Mouse (Mus musculus) gastrocnemius, postnatal 14 days (tissue): ENCODE data around the gene Vmn1r49. TPM values are rescaled to one million over a fixed set of nuclear protein-coding genes. Genes with fewer than 3 reads are reported as not detected.
"Not testable (repeated sequence)": the region's sequence is repeated elsewhere in the genome, so short reads cannot be mapped to it uniquely, and the experiment has no call there.

ENCODE experiments used
- DNase-seq: peaks from one replicate; pipeline ENCODE4 v3.0.0; 2021; ENCODE audit warnings: mixed read lengths
- intact Hi-C: fragments of 180-260 bp; cut with DNase I; formaldehyde crosslinking; loops from one replicate; pipeline ENCODE4 v1.15.1; 2025; ENCODE audit warnings: low total_unique reads
- long read RNA-seq, 2 experiments: library from polyadenylated mRNA; stranded (forward); transcript quantifications; one replicate each; pipeline ENCODE4 v2.0.0; 2021
- total RNA-seq, 2 experiments: library from RNA; stranded (reverse); gene quantifications; 2 replicates each; pipeline ENCODE4 v1.2.3; 2021

The Vmn1r49 gene
- not detected for total RNA-seq
- long read RNA-seq, experiment 1, result 0 reads
- long read RNA-seq, experiment 2, result 0 reads

DNA sequence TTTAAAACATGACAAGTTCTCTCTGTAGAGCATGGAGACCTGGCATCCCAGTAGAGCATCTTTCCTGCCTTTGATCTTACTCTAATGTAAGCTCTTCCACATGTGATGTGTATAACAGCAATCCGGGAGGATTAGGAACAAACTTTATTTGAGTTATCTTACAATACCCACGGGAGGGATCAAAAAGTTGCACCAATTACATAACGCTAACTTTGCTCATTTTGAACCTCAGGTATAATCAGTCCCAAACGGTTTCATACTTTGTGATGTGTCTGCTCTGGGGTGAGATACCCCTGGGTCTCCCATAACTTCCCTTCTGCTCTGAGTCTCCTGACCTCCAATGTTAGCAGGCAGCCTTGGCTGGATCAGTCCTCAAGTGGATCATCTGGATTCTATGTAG lies at the start of gene Vmn1r49:
TSS of gene Vmn1r49 (minus strand) at position 101 of the 400 bp plus-strand sequence.
- intact Hi-C loops, result no loop called here
- no peak for DNase-seq

DNA sequence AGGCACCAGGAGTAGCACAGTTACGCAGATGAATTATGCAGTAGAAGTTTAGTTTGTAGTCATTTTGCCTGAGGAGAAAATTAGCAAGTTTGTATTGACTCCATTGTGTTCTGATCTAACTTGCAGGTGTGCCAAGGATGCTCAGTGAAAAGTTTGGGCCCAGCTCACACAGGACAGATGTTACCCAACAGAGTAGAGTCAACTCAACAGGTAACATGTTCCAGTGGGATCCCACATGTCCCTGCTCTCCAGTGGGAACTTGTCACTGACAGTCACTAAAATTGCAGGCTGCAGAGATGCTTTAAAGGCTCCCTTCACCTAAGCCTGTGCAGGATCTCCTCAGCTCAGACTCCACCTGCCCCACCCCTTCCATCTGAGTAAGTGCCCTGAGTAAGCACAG lies 44.0 kb upstream of the Vmn1r49 start, which contains the start of gene Vmn1r51:
TSS of gene Vmn1r51 (plus strand) at position 301 of the 400 bp plus-strand sequence.
- DNase-seq, intact Hi-C loops: not testable (repeated sequence)

DNA sequence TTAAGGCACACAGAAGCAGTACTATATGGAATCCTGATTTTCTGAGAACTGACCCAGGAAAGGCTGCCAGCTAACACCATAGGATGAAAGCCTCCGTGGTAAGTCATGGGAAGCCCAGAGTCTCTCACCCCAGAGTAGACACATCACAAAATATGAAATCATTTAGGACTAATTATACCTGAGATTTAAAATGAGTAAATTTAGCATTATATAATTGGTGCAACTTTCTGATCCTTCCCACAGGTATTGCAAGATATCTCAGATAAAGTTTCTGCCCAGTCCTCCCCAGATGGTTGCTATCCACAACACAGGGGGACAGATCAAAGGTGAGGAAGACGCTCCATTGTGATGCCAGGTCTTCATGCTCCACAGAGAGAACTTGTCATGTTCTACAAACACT lies 22.8 kb upstream of the Vmn1r49 start, which contains the start of gene Vmn1r50:
TSS of gene Vmn1r50 (plus strand) at position 301 of the 400 bp plus-strand sequence.
- DNase-seq, result no peak
- intact Hi-C loops, result no loop called here

DNA sequence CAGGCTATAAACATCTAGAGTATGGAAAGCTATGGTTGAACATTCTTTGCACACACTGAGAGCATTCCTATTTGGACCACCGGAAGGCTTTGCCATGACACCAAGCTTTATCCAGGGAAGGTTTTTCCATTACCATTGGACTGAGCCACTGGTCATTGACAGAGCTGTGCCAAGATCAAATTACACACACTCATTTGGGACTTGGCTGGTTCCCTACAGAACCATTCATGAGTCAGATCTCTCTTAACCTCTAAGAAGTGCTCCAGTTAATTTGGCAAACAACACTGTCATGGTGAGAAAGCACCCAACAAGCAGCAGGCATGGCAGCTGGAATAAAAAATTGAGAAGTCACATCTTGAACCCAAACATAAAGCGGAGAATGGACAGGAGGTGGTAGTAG lies 22.3 kb upstream of the Vmn1r49 start:
- intact Hi-C loops, result no loop called here
- no peak for DNase-seq

DNA sequence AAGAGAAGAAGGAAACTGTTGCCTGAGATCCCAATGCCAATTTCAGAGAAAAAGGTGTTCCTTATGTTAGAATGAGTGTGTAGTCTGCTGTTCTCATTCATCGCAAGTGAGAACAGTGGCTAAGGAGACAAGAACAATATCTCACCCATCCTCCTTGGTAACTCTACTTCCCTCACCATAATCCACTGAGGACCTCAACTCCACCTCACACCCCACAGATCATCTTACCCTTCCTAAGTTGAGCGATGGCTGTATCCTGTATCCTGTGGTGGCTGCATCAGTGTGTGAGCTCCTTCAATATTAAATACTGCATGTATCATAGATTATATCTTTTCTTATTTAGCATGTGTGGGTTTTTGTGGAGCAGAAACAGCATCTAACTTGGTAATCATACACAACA lies 41.6 kb downstream of the Vmn1r49 start, which contains the start of gene Vmn1r48:
TSS of gene Vmn1r48 (minus strand) at position 101 of the 400 bp plus-strand sequence.
- DNase-seq, intact Hi-C loops: not testable (repeated sequence)

Other genes starting within 250 kb of the Vmn1r49 start
- not detected for gene Vmn1r42, start 202.1 kb downstream of the Vmn1r49 start, total RNA-seq
- gene Vmn1r43, start 202.1 kb downstream of the Vmn1r49 start, total RNA-seq, result not detected
- gene Vmn1r44, start 194.8 kb downstream of the Vmn1r49 start, total RNA-seq, result not detected
- gene Vmn1r45, start 137.9 kb downstream of the Vmn1r49 start, total RNA-seq, result not detected
- gene Vmn1r46, start 109.2 kb downstream of the Vmn1r49 start, total RNA-seq, result not detected
- gene Vmn1r47, start 62.4 kb downstream of the Vmn1r49 start, total RNA-seq, result not detected
- not detected for gene Vmn1r48, start 41.7 kb downstream of the Vmn1r49 start, total RNA-seq
- gene Vmn1r50, start 22.9 kb upstream of the Vmn1r49 start, total RNA-seq, result not detected
- not detected for gene Vmn1r51, start 44.1 kb upstream of the Vmn1r49 start, total RNA-seq
- gene Vmn1r52, start 96.3 kb upstream of the Vmn1r49 start, total RNA-seq, result not detected
- not detected for gene V1ra8, start 124.3 kb upstream of the Vmn1r49 start, total RNA-seq
- gene Vmn1r53, start 145.9 kb upstream of the Vmn1r49 start, total RNA-seq, result not detected
- not detected for gene Vmn1r54, start 167.8 kb upstream of the Vmn1r49 start, total RNA-seq
- gene BC048671, start 222.7 kb upstream of the Vmn1r49 start, total RNA-seq, result not detected
- under 1 TPM; 0.44 to 0.82 TPM for gene Chst13, start 246.7 kb upstream of the Vmn1r49 start, total RNA-seq